Mouse (Mus musculus) liver, adult 10 weeks (tissue): ENCODE data around the gene Gm6899. TPM values are rescaled to one million over a fixed set of nuclear protein-coding genes. Genes with fewer than 3 reads are reported as not detected.

Source experiments
- polyA plus RNA-seq: library from polyadenylated mRNA; stranded (reverse); fragments of 350-450 nt; fragmentation: Illumina TruSeq; extraction: RNeasy Lipid Tissue Mini Kit (QIAGEN cat#74804); gene quantifications from one replicate; pipeline ENCODE4 v1.2.3, GENCODE M21; 2014; ENCODE audit warnings: low read depth, low replicate concordance

Gm6899 gene
- not detected for polyA plus RNA-seq

GRCm38 (mm10) chr11:26593061-26594059, at the start of gene Gm6899, which contains the start of gene Vrk2:
Gm6899 (plus strand) TSS chr11:26593241.
Vrk2 (minus strand) TSS chr11:26593999.

Other genes starting within 250 kb of the Gm6899 start
- 11.1 TPM for gene Fancl, start 207.1 kb upstream of the Gm6899 start, polyA plus RNA-seq
- gene Vrk2, start 758 bp downstream of the Gm6899 start, polyA plus RNA-seq, result 22.4 TPM